Mouse (Mus musculus) CH12.LX (cell line): Measurements from ENCODE around the gene Catsperg2.
A peak's percentile ranks its signal among the peaks of the same experiment; 100 is the strongest.

Source experiments
- CHD2 ChIP-seq: IDR thresholded peaks from 2 replicates; pipeline ENCODE4 v1.6.1; 2011; ENCODE audit warnings: low read length, improper control_type of control experiment
- CTCF ChIP-seq, 2 experiments: IDR thresholded peaks in 1 of 2; conservative IDR thresholded peaks in 1 of 2; 2 replicates each; pipeline ENCODE4 v1.5.1; 2011 to 2012; ENCODE audit warnings: low read depth in 2 of 2, low read length in 2 of 2, improper control_type of control experiment in 1 of 2, inconsistent platforms in 1 of 2, mild to moderate bottlenecking in 1 of 2, moderate library complexity in 1 of 2
- MAZ ChIP-seq: IDR thresholded peaks from 2 replicates; pipeline ENCODE4 v1.6.1; 2012; ENCODE audit warnings: low read depth, mild to moderate bottlenecking, inconsistent platforms, low read length, improper control_type of control experiment, moderate library complexity
- MXI1 ChIP-seq: IDR thresholded peaks from 2 replicates; pipeline ENCODE4 v1.6.1; 2011; ENCODE audit warnings: mild to moderate bottlenecking, low read depth, low read length, improper control_type of control experiment
- MYC ChIP-seq: IDR thresholded peaks from 2 replicates; pipeline ENCODE4 v1.6.1; 2011; ENCODE audit warnings: low read depth, mild to moderate bottlenecking, improper control_type of control experiment, low read length
- POLR2A ChIP-seq: IDR thresholded peaks from 2 replicates; pipeline ENCODE4 v1.6.1; 2011; ENCODE audit warnings: low read depth, mild to moderate bottlenecking, improper control_type of control experiment, low read length
- SIN3A ChIP-seq: IDR thresholded peaks from 2 replicates; pipeline ENCODE4 v1.6.1; 2012; ENCODE audit warnings: low read length, improper control_type of control experiment, inconsistent platforms
- ZC3H11A ChIP-seq: IDR thresholded peaks from 2 replicates; pipeline ENCODE4 v1.6.1; 2012; ENCODE audit warnings: low read depth, mild to moderate bottlenecking, inconsistent platforms, low read length, improper control_type of control experiment

GRCm38 (mm10) chr7:29681868-29682267 is 45.0 kb downstream of the Catsperg2 start:
- no peak for TF ChIP-seq POLR2A
- peak; percentile 23 to 70; a peak in 3 of 4 replicates for TF ChIP-seq CTCF (conservative IDR thresholded peaks at IDR 0.05 in 1 of 2, IDR thresholded peaks at IDR 0.05 in 1 of 2; ENCODE audit: low read depth in 2 of 2, low read length in 2 of 2)
- no peak for TF ChIP-seq MAZ
- TF ChIP-seq CHD2 = no peak
- TF ChIP-seq MYC = no peak
- no peak for TF ChIP-seq MXI1
- no peak for TF ChIP-seq SIN3A
- no peak for TF ChIP-seq ZC3H11A
